Mouse (Mus musculus) intestine, postnatal 0 days (tissue): ENCODE measurements around the gene Tysnd1. TPM values are rescaled to one million over a fixed set of nuclear protein-coding genes. Genes with fewer than 3 reads are reported as not detected.
A peak's percentile ranks its signal among the peaks of the same experiment; 100 is the strongest.

Experiments used
- ATAC-seq: fragments of 200-750 bp; cut with Nextera tagmentation; 2 replicates; pipeline ENCODE4 v1.8.0; 2017; ENCODE audit warnings: mild to moderate bottlenecking, moderate TSS enrichment, moderate library complexity
- H3K27ac ChIP-seq: fragments of 300-500 bp; sonication (generic); 2 replicates; pipeline ENCODE4 v1.5.1; 2014; ENCODE audit warnings: mild to moderate bottlenecking, low read depth, low read length, moderate library complexity
- H3K27me3 ChIP-seq: fragments of 300-500 bp; sonication (generic); replicated peaks from 2 replicates; pipeline ENCODE4 v1.6.1; 2014; ENCODE audit warnings: low read length, mixed read lengths; ENCODE audit not compliant: control insufficient read depth, insufficient read depth
- H3K36me3 ChIP-seq: fragments of 300-500 bp; sonication (generic); 2 replicates; pipeline ENCODE4 v1.6.1; 2014; ENCODE audit warnings: mild to moderate bottlenecking, moderate library complexity; ENCODE audit not compliant: control insufficient read depth, insufficient read depth
- H3K4me1 ChIP-seq: fragments of 300-500 bp; sonication (generic); replicated peaks from 2 replicates; pipeline ENCODE4 v1.6.1; 2014; ENCODE audit warnings: antibody characterized with exemption, low read length, mixed read lengths; ENCODE audit not compliant: control insufficient read depth, insufficient read depth
- H3K4me2 ChIP-seq: fragments of 300-500 bp; sonication (generic); replicated peaks from 2 replicates; pipeline ENCODE4 v1.6.1; 2014; ENCODE audit warnings: low read depth, mild to moderate bottlenecking, moderate library complexity
- H3K4me3 ChIP-seq: fragments of 300-500 bp; sonication (generic); 2 replicates; pipeline ENCODE4 v1.5.1; 2014; ENCODE audit warnings: low read depth, low read length
- H3K9ac ChIP-seq: fragments of 300-500 bp; sonication (generic); 2 replicates; pipeline ENCODE4 v1.6.1; 2014; ENCODE audit warnings: mild to moderate bottlenecking, low read depth, low read length
- H3K9me3 ChIP-seq: fragments of 300-500 bp; sonication (generic); 2 replicates; pipeline ENCODE4 v1.6.1; 2016; ENCODE audit warnings: mixed run types; ENCODE audit not compliant: control insufficient read depth
- CTCF ChIP-seq: sonication (generic); IDR thresholded peaks from 2 replicates; pipeline ENCODE4 v1.5.1; 2016; ENCODE audit warnings: low read depth, mild to moderate bottlenecking, control low read depth, antibody characterized with exemption, moderate library complexity
- WGBS: fragments of 180-500 bp; shearing (Covaris S2); extraction: QIAGEN DNeasy Blood & Tissue Kit; methylation state at CpG from one replicate; pipeline ENCODE4 v1.1.7; 2014; 5-methylcytosine and 5-hydroxymethylcytosine counted together
- polyA plus RNA-seq: library from polyadenylated mRNA; unstranded; fragments of >200 nt; fragmentation: Nextera tagmentation; extraction: Ambion mirVana; gene quantifications from 2 replicates; pipeline ENCODE4 v1.2.1, GENCODE M21; 2015

The Tysnd1 gene
- polyA plus RNA-seq, 1 experiment from 2014 or later: 22.2 TPM

- H3K27me3 ChIP-seq: no peaks in the 10 kb centered on the region
- peaks cover 22% of the 10 kb centered on the region for H3K36me3 ChIP-seq
- no peak overlapping the region for H3K27ac ChIP-seq
- 79% methylated on average over 4 of the region's 4 CpGs for WGBS
- H3K4me3 ChIP-seq: no peak overlapping the region
- no peaks in the 10 kb centered on the region for H3K9me3 ChIP-seq
- no peak for TF ChIP-seq CTCF
- no peak for ATAC-seq
- H3K9ac ChIP-seq: no peak overlapping the region
- H3K4me2 ChIP-seq: no peak overlapping the region
- H3K4me1 ChIP-seq: no peaks in the 10 kb centered on the region
Measured at GRCm38 (mm10) chr10:61704663-61705062, 9.3 kb downstream of the Tysnd1 start.

- no peaks in the 10 kb centered on the region for H3K4me1 ChIP-seq
- H3K27ac ChIP-seq: no peak overlapping the region
- WGBS: 65% methylated on average over 6 of the region's 6 CpGs
- H3K9me3 ChIP-seq: no peaks in the 10 kb centered on the region
- peaks cover 22% of the 10 kb centered on the region for H3K36me3 ChIP-seq
- H3K27me3 ChIP-seq: no peaks in the 10 kb centered on the region
- ATAC-seq: peak; percentile 76
- no peak overlapping the region for H3K4me2 ChIP-seq
- no peak overlapping the region for H3K4me3 ChIP-seq
- no peak overlapping the region for H3K9ac ChIP-seq
- TF ChIP-seq CTCF: no peak
Measured at GRCm38 (mm10) chr10:61706412-61707375, 11.4 kb downstream of the Tysnd1 start.

GRCm38 (mm10) chr10:61713601-61714000, 18.3 kb downstream of the Tysnd1 start:
- no peaks in the 10 kb centered on the region for H3K27me3 ChIP-seq
- peaks cover 6% of the 10 kb centered on the region; the same call in 1 of the 2 replicates for H3K4me1 ChIP-seq
- H3K27ac ChIP-seq: no peak overlapping the region
- TF ChIP-seq CTCF: no peak
- H3K36me3 ChIP-seq: no peaks in the 10 kb centered on the region
- no peak for ATAC-seq
- no peak overlapping the region for H3K4me3 ChIP-seq
- H3K9ac ChIP-seq: no peak overlapping the region
- 86% methylated on average over 3 of the region's 3 CpGs for WGBS
- H3K9me3 ChIP-seq: no peaks in the 10 kb centered on the region
- H3K4me2 ChIP-seq: no peak overlapping the region

- no peak overlapping the region for H3K27ac ChIP-seq
- H3K4me3 ChIP-seq: no peak overlapping the region
- no peak overlapping the region for H3K4me2 ChIP-seq
- H3K27me3 ChIP-seq: no peaks in the 10 kb centered on the region
- no peaks in the 10 kb centered on the region for H3K9me3 ChIP-seq
- 93% methylated on average over 4 of the region's 4 CpGs for WGBS
- TF ChIP-seq CTCF: no peak
- ATAC-seq: no peak
- H3K4me1 ChIP-seq: peaks cover 6% of the 10 kb centered on the region; the same call in 1 of the 2 replicates
- H3K36me3 ChIP-seq: no peaks in the 10 kb centered on the region
- no peak overlapping the region for H3K9ac ChIP-seq
Measured at GRCm38 (mm10) chr10:61714146-61714545, 18.8 kb downstream of the Tysnd1 start.

- H3K4me2 ChIP-seq: peak within 1 kb of the TSS; percentile 88
- no peaks in the 10 kb centered on the region for H3K36me3 ChIP-seq
- peak within 1 kb of the TSS; percentile 60 for H3K9ac ChIP-seq
- peak within 1 kb of the TSS; percentile 46 for H3K27ac ChIP-seq
- H3K4me3 ChIP-seq: peak within 1 kb of the TSS; percentile 68
- peaks cover 6% of the 10 kb centered on the region; the same call in 1 of the 2 replicates for H3K4me1 ChIP-seq
- WGBS: 8% methylated on average over 33 of the region's 36 CpGs
- H3K27me3 ChIP-seq: no peaks in the 10 kb centered on the region
- peak; percentile 95 for ATAC-seq
- H3K9me3 ChIP-seq: no peaks in the 10 kb centered on the region
- no peak for TF ChIP-seq CTCF
Measured at GRCm38 (mm10) chr10:61714771-61715461, 19.6 kb downstream of the Tysnd1 start, which contains the start of gene Aifm2. TSS of gene Aifm2 (plus strand) at chr10:61715263.

GRCm38 (mm10) chr10:61715462-61715837, 20.1 kb downstream of the Tysnd1 start:
- ATAC-seq: no peak
- Histone ChIP-seq H3K4me2 (peak overlapping the region; percentile 88), H3K9ac (peak overlapping the region; percentile 60), H3K4me1 (peaks cover 6% of the 10 kb centered on the region; the same call in 1 of the 2 replicates), H3K27me3 (no peaks in the 10 kb centered on the region), H3K4me3 (peak overlapping the region; percentile 68), H3K36me3 (no peaks in the 10 kb centered on the region), H3K27ac (peak overlapping the region; percentile 46), H3K9me3 (no peaks in the 10 kb centered on the region)
- no peak for TF ChIP-seq CTCF
- 4% methylated on average over 11 of the region's 11 CpGs for WGBS
